Mouse (Mus musculus) naive thymus-derived CD4-positive, alpha-beta T cell, adult 5 months (primary cell): ENCODE data around the gene Acer2. TPM values are rescaled to one million over a fixed set of nuclear protein-coding genes. Genes with fewer than 3 reads are reported as not detected.

Source experiments
- polyA plus RNA-seq: library from polyadenylated mRNA; unstranded; fragments of 100-300 nt; shearing (Covaris generic); gene quantifications from one replicate; pipeline ENCODE4 v1.2.1, GENCODE M21; 2017

The Acer2 gene
- 16.3 TPM for polyA plus RNA-seq

DNA sequence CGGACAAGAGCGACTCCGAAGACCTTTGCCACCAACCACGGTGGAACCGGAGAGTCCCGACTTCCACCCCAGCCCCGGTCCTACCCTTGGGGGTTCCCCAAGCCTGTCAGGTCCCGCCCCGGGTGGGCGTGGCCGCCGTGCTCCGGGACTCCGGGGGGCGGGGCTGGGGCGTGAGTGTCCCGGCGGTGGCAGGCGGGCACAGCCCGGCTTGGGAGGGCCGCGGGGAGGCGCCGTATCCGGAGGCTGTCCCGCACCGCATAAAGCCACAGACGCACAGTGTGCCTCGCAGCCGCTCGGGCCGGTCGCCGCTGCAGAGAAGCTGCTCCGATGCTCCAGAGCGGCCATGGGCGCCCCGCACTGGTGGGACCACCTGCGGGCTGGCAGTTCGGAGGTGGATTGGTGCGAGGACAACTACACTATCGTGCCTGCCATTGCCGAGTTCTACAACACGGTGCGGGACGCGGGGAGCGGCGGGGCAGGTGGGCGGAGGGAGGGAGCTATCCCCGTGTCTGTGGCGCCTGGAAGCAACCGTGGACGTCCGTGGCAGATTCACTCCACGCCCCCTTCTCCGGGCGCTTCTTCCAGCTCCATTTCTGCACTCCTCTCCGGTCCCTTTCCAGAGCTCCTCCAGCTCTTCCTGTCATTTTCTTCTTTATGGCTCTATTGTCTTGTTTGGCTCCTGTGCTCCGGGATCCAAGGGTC is at the start of gene Acer2:
Gene Acer2 (plus strand): TSS at position 251 of the 702 bp plus-strand sequence.

DNA sequence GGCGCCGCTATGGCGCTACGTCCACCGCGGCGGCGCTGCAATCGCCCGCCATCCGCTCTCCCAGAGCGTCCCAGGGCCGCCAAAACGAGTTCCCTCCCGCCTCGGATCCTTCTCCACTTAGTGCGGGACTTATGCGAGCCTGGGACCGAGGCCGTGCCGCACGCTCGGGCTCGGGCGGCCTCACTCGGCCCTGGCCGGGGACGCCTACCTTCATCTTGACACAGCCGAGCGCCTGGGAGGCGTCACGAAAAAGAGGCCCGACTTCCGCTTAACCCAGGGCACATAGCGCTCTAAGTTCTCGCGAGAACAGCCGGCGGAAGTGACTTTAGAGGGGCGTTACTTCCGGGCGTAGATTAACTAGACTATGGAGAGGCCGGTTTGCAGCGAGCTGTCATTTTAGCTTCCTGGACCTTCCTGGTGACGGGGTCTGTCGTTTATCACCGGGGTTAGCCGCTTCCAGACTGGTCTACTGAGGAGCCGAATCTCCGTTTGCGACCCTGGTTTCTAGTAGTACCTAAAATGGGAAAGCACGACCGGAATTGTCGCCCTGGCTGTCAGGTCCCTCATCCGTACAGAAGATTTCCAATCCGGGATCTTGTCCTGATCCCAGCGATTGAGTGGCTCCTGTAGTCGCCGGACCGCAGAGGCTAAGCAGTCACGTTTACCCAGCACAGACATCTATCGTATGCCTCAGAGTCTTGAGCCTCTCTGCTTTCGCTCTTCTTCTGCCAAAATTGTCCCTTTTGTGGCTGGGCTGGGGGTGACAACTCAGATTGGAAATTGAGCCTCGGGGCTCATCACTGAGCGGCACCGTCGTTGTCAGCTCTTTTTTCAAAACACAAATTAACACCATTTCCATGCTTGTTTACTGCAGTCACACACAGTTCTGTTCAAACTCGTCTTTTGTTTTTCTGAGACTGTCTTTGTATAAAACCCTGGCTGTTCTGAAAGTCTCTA is 16.8 kb upstream of the Acer2 start, which contains the start of gene Rps6:
Gene Rps6 (minus strand): TSS at position 300 of the 957 bp plus-strand sequence.

Other genes starting within 250 kb of the Acer2 start
- gene Plin2, start 204.3 kb upstream of the Acer2 start, polyA plus RNA-seq, result 9.1 TPM
- 16.3 TPM for gene Dennd4c, start 125.8 kb upstream of the Acer2 start, polyA plus RNA-seq
- 780 TPM for gene Rps6, start 17.0 kb upstream of the Acer2 start, polyA plus RNA-seq